Mouse (Mus musculus) urinary bladder, adult 18-20 months (tissue): ENCODE measurements around the gene Gm49673.
"Not testable (repeated sequence)": the region's sequence is repeated elsewhere in the genome, so short reads cannot be mapped to it uniquely, and the experiment has no call there.

Source experiments
- DNase-seq, 2 experiments: peaks; one replicate each; pipeline ENCODE4 v3.0.0; 2022; ENCODE audit warnings: low spot score in 2 of 2, mixed read lengths in 2 of 2

Gm49673 gene

GRCm38 (mm10) chr17:8039916-8040635 lies 107.5 kb downstream of the Gm49673 start:
- not testable (repeated sequence) for DNase-seq

DNA sequence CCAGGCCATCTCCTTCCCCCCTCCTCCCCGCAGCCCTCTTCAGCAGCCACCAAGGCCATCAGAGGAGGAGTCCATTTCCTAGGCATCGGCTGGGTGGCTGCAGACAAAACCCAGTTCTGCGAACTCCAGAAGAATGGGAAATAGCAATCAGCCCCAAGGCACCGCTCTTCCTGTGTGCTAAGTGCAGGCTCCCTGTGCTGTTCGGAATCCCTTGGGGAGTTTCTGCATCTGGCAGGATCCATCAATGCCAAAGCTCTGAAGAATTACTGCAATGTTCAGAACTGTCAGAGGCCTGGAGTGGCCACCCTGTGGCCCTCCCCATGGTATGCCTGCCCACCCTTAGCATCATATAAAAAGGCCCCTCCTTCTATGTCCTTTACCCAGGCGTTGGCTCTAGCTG lies 110.6 kb downstream of the Gm49673 start:
- DNase-seq = not testable (repeated sequence)
